Mouse (Mus musculus) lung, postnatal 10 days (tissue): Measurements from ENCODE around the gene Col4a2.
A peak's percentile ranks its signal among the peaks of the same experiment; 100 is the strongest.

Source experiments
- DNase-seq: peaks from one replicate; pipeline ENCODE4 v3.0.0; 2021

The Col4a2 gene

DNA sequence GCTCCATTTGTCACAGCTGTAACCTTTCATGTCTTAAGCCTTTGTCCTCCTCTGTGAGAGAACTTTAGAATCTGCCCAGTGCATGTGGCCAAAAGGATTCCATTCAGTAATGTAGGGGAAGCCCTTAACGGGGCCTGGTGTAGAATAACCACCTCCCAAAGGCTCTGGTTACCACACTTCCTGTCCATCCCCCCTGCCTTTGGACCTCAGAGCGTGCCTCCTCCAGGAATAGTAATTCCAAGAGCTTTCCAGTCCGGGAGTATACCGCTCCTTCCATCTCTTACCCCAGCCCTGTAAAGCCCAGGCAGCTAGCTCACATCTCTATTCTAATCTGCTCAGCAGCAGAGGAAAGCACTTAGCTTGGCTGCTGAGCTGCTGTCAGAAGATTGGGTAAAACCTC is 14.7 kb downstream of the Col4a2 start:
- DNase-seq: peak; percentile 29

DNA sequence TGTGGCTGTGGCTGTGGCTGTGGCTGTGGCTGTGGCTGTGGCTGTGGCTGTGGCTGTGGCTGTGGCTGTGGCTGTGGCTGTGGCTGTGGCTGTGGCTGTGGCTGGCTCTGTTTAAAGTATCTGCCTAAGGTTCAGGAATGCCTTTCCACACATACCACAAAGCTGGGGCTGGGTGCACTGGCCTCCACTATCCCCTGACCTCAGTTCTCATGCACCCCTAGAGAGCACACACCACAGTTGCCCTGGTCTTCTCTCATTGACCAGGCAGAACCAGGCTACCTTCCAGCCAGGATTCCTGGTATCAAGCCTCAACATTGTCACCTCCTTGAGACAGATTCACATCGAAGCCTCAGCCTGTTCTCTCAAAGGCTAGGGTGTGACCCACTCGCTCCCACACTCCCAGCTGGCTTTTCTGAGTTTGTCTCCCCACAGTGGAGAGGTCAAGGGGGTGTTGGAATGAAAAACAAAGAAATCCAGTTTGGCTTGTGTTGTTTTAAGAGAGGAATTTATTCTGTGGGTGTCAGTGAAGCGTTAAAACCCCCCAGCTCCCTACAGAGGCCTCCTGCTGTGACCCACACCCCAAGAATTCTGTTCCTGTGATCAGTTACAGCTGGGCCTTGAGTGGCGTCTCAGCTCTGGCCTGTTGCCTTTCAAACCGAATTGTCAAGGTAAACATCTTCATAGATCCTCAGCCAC is 15.3 kb downstream of the Col4a2 start:
- peak; percentile 38 for DNase-seq

DNA sequence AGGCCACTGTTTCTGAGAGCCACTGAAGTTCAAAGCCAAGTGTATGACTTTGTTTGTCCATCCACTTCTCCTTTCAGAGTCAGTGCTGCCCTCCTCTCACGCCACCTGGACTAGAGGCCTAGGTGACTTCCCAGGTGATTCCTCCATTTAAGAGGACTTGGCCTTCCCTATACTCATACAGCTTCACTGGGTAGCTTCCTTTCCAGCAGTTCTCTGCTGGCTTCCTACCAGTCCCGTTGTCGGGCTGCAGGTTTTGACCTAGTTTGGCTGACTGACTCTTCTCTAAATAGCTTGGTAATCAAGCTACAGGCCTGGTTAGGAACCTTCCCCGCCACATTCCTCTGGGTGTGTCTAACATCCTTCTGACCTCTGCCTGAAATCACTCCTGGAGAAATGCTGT is 19.0 kb downstream of the Col4a2 start:
- no peak for DNase-seq

DNA sequence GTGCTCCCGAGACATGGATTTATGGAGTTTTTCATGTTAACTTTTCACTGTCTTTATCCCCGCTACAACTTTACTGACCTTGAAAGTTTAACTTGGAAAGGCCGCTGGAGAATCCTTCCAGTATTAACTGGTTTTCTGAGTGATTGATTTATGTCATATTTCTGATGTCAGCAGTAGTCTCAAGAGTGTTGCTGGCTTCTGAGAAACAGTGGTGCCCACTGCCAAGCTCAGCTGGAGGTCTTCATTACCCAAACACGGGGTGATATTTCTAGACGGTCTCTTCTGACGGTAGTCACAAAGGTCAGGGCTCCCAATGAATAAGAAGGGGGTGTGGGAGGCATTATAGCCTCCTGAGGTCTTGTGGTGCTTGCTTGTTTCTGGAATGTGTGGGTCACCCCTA is 21.1 kb downstream of the Col4a2 start:
- DNase-seq: no peak

DNA sequence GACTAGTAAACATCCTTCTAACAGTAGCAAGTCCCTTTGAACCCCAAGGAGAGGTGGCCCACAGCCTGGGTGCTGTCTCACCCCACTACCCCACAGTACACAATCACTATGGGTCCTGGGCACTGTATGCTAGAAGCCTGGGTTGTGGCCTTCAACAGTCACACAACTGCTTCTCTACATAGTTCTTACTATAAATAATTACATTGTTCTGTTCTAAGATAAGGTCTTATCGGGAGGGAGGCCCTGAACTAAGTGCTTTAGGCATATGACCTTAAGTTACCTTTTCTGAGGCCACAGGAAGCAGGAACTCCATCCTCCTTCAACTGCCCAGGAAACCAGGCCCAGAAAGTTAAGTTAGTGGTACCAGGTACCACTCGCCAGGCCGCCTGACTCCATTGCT is 21.9 kb downstream of the Col4a2 start:
- DNase-seq: no peak

DNA sequence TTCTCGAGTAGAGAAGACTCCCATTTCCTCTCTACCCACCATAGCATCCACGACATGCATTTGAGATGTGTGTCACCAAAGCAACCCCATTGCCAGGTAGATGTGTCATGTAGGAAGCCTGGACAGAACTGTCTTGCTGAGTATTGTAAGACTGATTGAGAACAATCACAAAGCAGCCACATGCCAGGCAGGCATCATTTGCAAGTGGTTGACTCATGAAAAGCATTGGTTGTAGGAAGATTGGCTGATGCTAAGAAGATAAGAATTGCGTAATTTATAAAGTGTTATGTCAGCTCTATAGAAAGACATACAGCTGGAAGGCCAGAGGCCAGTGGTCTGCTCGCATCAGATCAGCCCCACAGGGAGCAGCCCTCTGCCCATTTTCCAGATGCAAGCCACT is 22.6 kb downstream of the Col4a2 start:
- DNase-seq: no peak

DNA sequence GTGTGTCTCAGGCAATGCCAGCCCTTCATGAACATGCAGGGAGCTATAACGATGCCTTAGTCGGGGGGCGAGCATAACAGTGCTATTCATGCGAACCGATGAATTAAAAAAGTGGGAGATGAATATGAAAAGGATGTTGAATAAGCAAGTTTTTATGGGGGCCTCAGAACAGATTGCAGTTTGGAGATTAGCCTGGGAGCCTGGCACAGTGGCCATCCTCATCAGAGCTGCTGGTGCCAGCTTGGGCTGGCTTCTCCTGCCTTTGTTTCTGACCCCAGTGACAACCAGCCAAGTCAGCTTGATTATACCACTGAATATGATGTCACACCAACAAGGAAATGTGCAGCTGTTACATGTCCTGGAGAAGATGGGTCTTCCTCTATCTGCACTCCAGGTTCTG is 23.7 kb downstream of the Col4a2 start:
- DNase-seq: no peak

DNA sequence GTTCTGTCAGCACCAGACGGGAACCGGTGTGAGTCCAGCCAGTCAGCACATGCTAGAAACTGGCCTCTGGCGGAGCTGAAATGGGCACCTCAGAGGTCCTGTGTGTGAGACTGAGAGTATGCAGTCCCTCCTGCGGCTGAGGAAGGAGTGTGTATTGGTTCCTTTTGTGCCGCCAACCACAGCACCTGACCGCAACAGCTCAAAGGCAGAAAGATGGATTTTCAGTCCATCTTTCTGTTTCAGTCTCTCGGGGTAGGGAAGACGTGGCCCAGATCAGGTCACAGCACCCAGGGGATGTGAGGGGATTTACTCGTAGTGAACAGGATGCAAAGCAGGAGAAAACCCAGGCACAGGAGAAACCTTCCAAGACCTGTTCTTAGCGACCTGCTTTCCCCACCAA is 25.0 kb downstream of the Col4a2 start:
- DNase-seq: no peak

DNA sequence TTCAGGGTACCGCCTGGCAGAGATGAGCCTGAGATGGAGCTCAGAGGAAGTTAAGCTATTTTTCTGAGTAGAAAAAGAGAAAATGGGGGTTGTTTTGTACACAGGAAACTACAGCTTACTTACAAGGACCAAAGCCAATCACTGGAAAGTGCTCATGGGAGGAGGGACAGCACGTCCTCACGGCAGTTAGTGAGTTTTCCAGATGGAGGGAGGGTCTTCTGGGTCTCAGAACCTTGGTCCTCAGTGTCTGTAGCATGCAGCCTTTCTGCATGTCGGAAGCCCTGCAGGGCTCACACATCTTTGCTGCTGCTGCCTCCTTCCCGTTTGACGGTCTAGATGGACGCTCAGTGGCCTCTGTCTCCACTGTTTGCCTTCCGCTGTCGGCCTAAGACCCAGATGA is 25.9 kb downstream of the Col4a2 start:
- DNase-seq: no peak

DNA sequence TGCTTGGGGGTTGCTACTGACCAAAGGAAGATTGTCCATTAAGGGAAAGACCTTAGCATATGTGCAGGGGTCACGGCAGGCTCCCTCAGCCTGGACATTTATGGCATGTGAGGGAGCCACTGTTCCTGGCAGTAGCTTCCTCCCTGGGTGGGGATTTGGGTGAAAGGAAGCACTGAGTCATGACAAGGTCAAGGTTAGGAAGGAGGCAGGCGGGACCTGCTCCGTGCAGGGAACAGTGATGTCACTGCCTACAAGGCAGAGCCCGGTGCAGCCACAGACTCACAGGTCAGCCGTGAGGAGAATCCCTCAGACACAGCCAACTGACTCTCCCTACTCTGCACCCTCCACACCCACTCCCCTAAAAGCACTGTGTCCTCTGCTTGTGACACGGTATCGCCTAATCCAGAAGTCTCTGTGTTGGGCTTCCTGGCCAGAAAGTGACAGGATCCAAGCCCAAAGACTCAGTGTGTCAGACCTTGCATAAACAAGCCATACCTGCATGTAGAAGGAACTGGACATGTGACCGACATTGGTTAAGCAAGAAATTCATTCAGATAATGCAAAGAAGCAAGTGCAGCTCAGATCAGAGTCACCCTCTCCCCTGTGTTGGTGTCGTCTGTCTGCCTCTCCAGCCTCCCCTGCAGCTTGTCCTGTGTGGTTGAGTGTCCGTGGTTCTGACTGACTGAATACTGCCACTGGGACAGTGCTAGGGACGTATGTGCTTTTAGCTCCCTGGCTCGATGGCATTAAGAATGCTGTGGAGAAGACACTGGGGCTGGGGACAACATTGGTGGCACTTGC is 27.9 kb downstream of the Col4a2 start:
- peak; percentile 39 for DNase-seq

DNA sequence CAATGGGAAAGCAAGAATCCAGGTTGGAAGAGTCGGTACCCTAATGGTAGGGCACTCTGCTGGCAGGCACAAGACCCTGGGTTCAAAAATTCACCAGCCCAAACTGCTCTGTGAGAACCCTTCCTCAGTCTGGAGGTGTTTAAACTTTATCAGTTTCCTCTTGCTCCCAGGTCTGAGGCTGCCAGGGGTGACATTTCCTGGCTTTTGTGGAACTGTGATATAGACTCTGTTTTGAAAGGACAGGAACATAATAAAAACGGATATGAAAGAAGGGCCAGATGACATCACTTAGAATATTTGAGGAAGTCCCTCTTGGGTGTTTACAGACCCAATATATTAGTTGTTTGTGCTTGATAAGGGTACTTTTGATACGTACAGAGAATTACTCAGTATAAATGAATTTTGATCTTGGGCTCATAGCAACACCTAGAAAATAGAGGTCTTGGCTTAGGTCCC is 28.5 kb downstream of the Col4a2 start:
- no peak for DNase-seq

DNA sequence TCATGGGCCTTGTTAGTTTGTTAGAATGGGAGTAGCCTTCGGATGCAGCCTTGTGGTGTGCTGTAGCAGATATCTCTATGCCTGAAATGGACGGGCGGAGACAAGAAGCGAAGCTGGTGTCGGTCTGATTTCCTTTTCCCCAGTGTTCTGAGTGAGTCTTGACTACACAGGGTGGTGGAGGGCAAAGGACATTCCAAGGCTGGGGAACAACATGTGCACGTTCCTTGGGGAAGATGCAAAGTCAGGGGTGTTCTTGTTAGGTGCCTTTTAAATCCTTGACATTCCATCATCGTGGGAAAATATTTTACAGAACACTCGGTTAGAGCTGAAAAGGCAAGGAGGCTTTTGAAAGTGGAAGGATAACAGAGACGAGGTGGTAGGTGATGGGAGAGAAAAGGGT is 31.9 kb downstream of the Col4a2 start:
- no peak for DNase-seq

DNA sequence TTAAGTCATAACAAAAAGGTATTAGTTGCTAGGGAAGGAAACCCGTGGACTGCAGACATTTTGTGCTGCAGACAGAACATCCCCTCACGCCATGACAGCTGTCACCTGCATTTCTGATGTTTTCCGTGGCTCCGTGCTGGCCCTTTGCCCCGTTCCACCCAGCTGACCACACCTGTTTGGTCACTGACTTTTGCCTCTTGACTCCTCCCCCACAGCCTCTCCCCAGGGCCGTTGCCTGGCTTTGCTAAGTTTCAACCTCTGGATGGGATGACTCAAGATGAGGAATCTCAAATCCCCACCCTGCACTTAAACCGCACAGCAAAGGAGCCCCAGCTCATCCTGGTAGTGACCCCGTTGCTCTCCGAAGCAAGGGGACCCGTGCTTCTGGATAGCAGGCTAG is 33.6 kb downstream of the Col4a2 start:
- peak; percentile 34 for DNase-seq

DNA sequence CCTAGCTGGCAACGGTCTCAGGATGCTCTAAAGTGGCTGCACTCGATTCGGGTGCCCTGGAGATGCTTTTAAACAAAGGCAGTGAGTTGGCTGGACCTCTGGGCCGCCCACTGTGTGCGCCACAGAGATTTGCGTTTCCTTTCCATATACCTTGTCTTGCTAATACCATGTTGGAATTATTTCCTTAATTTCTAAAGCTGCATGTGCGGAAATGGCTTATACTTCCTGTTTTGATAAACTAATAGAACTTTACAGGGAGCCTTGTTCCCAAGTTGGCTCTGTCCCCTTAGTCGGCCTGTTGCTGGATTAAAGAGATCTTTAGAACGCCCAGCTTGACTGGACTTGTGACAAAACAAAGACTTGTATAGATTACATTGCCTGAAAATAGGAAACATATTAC is 35.1 kb downstream of the Col4a2 start:
- peak; percentile 29 for DNase-seq

DNA sequence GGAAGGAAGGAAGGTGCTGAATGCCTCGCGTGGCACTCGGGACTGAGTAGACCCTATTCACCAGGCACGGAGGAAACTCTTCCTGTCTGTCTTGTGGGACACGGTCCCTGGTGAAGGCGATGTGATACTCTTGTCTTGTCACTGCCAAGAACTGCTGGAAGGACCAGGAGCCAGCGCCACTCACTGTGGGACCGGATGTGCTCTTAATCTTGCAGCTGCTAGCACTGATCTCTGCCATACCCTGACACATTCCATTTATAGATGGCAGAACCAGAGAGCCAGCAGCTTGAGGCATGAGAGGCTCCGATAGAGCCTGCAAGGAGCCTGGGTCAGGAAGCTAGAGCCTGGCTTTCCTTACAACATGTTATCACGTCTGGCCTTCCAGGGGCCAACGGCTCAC is 36.0 kb downstream of the Col4a2 start:
- DNase-seq: peak; percentile 57

DNA sequence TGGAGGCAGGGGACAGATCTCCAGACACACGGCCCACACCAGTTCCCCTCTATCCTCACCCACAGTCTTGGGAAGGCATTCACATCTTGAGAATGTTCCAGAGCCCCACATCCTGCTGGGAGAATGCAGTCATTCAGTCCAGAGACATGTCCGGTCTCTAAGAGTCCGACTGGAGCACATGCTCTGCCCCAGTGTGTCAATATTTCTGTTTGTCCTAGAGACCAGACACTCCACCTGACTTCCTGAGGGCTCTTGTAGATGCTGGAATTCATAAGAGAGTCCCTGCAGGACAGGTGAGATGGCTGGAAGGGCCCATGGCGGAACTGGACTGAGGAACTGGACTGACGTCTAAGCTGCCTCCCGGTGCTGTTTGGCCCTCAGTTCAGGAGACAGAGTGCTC is 38.8 kb downstream of the Col4a2 start:
- DNase-seq: peak; percentile 40

DNA sequence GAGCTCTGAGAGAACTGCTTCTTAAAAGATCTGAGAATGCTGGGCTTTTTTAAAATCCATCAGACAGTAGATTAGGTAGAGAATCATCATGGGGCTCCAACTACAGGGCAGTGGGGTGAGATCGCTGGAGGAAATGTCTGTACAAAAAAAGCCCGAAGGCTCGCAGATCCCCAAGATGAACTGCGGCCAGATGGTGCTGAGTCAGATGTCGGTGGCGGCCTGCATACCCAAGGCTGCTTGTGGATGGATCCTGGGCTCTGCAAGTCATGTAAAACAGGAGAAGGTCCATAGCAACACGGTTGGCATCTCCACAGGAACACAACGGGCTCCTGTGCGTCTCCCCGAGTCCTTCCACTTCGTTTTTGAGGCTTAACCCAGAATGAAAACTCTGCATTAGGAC is 39.9 kb downstream of the Col4a2 start:
- no peak for DNase-seq

DNA sequence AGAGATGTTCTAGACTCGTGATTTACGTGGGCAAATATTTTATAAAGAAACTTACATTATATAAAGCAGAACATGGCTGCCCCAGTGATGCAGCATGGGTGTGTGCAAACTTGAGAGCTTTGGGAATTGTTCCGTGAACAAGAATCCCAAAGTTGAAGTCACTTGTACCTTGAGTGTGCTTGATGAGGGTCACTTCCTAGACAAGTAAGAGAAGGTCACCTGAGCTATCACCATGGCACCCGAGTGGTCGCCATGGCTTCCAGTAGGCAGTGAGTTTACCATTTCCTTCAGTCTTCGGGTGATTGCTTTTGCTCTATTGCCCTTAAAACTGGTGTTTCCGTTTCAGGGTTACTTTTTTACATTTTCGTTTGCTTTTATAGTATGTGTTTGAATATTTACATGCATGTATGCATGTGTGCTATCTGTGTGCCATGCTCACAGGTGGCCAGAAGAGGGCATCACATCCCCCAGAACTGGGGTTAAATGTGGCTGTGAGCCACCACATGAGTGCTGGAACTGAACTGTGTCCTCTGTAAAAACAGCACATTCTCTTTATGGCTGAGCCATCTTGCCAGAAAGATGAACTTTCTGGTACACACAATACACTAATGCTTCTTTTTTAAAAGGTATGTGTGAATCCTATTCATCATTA is 42.3 kb downstream of the Col4a2 start:
- DNase-seq: no peak

DNA sequence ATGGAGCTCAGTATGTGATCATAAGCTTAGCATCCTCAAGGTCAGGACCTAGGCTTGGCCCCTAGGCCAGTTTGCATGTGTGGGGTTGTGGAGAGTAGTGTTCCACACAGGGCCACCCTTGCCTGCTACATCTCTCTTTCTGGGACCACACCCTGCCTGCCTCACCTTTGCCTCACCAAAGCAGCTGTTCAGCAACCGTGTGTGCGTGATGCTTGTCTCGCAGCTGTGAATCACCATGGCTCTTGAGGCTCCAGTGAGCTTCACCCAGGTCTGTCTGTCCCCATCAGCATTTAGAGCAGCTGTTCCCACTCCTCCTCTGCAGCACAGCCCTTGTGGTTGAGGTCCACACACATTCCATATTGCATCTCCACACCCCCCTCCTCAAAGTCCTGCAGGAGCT is 43.3 kb downstream of the Col4a2 start:
- no peak for DNase-seq

DNA sequence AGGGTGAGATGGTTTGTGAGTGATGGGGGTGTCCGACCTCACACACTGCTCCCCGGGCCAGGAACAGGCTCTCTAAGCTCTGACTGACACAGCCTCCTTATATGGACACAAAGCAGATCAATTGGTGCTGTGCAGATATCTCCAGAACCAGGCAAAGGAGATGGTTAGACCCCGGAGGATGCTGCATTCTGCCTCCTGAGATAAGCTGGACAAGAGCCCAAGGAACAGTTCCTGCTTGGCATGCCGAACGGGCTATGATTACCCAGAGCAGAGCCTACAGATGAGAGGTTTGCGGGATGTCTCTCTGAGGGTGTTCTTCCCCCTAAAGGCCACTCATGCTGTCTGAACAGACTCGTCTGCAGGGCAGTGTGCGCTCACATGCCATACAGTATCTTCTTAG is 44.2 kb downstream of the Col4a2 start:
- no peak for DNase-seq

DNA sequence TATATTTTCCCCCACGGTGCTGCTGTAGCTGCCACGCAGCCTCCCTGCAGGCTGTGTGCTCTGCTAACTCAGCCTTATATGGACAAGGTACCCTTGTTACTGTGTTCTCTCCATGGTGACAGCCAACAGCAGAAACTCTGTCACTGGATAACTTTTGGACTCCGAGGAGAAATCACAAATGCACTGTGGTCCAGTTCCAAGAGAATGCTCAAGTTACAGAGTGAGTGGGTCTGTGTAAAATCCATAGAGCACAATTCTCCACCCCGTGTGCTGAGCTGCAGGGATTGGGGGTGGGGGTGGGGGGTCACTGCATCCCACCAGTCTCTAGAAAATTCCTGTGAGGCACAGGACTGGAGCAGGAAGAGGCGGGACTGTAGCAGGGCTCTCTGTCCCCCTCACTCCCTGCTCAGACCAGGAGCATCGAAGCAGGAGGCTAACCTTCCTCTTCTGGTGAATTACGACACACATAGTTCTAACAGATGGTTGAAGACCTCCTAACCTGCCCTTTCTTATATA is 45.4 kb downstream of the Col4a2 start:
- DNase-seq: peak; percentile 28

DNA sequence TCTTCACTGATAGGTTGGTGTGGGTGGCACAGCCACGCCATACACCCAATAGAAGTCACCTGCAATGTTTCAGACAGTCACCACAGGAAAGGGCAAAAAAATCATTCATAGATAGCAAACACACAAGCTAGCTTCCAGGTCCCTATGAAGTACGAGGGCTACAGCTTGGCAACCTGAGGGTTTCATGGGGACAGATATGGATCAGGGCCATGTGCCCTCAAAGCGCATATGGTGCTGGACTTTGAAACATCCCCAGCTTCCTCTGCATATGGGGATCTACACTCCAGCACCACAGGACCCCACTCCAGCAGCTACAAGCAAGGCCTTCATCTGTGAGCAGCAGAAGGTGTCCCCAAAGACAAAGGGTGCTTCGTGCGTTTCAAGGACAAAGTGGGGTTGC is 47.2 kb downstream of the Col4a2 start:
- no peak for DNase-seq

DNA sequence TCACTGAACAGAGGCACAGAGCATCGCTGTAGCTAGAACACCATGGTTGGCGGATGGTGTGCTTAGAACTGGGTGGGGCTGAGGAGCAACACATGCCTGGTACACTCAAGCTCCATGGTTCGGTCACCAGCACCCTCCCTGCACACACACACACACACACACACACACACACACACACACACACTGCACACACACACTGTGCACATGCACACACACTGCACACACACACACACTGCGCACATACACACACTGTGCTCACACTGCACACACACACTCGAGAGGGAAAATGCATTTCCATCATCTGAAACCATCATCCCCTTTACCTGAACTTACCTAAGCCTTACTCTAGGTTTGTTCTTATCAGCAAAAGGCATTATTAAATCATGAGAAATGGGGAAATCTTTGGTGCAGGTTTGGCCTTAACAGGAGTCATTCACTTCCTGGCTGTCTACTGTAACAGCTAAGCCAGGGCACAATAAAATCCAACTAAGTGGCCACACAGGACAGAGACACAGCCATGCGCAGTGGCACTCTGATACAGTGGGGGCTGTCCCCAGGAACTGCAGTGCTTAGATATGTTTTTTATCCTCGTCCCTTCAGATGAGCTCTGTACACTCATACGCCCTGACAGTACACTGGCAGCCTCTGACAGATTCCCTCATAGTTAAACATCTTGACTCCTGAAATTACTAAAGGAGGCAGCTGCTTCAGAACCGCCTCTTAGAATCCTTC is 49.1 kb downstream of the Col4a2 start:
- DNase-seq: no peak
